Mouse (Mus musculus): ENCODE results near the gene Exoc6b.

DNA sequence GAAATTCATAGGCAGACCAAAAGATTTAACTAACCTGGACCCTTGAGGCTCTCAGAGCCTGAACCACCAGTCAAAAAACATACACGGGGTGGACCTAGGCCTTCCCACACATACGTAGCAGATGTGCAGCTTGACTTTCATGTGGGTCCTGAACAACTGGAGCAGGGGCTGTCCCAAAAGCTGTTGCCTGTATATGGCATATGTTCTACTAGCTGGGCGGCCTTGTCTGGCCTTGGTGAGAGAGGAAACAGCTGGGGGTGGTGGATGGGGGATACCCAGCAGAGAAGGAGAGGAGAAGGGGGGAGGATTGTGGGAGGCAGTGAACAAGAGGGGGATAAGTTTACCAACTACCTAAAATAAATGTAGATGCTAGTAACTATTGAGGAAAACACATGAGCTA, 270.6 kb downstream of the Exoc6b start:
- TF ChIP-seq CTCF (IDR thresholded peaks at IDR 0.05; ENCODE audit: low read depth): no peak
- TF ChIP-seq EP300 (IDR thresholded peaks at IDR 0.05; ENCODE audit: low read depth): no peak
